Mouse (Mus musculus): ENCODE measurements around the gene Dnm3. TPM values are rescaled to one million over a fixed set of nuclear protein-coding genes. Genes with fewer than 3 reads are reported as not detected.
A peak's percentile ranks its signal among the peaks of the same experiment; 100 is the strongest.

Dnm3 gene
- total RNA-seq, 2 experiments from 2014 or later = 79.8 to 80.9 TPM

GRCm38 (mm10) chr1:162107011-162107606 is 370.7 kb downstream of the Dnm3 start:
- DNase-seq = no peak

GRCm38 (mm10) chr1:162100961-162101830 is 376.6 kb downstream of the Dnm3 start:
- no peak for DNase-seq

- DNase-seq = no peak
Measured at GRCm38 (mm10) chr1:162100033-162100820, 377.6 kb downstream of the Dnm3 start.

GRCm38 (mm10) chr1:162099203-162099602 is 378.6 kb downstream of the Dnm3 start:
- DNase-seq = no peak

- DNase-seq = no peak
Measured at GRCm38 (mm10) chr1:162094523-162095272, 383.1 kb downstream of the Dnm3 start.

- DNase-seq = no peak
Measured at GRCm38 (mm10) chr1:162093806-162094522, 383.9 kb downstream of the Dnm3 start.

- no peak for DNase-seq
Measured at GRCm38 (mm10) chr1:162092899-162093659, 384.8 kb downstream of the Dnm3 start.

GRCm38 (mm10) chr1:162092401-162092800 is 385.4 kb downstream of the Dnm3 start:
- DNase-seq = no peak

- DNase-seq = no peak
Measured at GRCm38 (mm10) chr1:162083886-162084478, 393.9 kb downstream of the Dnm3 start.

- DNase-seq = no peak
Measured at GRCm38 (mm10) chr1:162083354-162083753, 394.5 kb downstream of the Dnm3 start.

GRCm38 (mm10) chr1:162082711-162083110 is 395.1 kb downstream of the Dnm3 start:
- DNase-seq = no peak

- DNase-seq = no peak
Measured at GRCm38 (mm10) chr1:162081693-162082372, 396.0 kb downstream of the Dnm3 start.

GRCm38 (mm10) chr1:162079989-162080388 is 397.8 kb downstream of the Dnm3 start:
- DNase-seq = no peak

- peak; percentile 23 to 40 for DNase-seq
Measured at GRCm38 (mm10) chr1:162077454-162077853, 400.4 kb downstream of the Dnm3 start.

GRCm38 (mm10) chr1:162076581-162077001 is 401.2 kb downstream of the Dnm3 start:
- no peak for DNase-seq

GRCm38 (mm10) chr1:162075831-162076230 is 402.0 kb downstream of the Dnm3 start:
- DNase-seq = no peak

GRCm38 (mm10) chr1:162075416-162075815 is 402.4 kb downstream of the Dnm3 start:
- no peak for DNase-seq

GRCm38 (mm10) chr1:162074626-162075410 is 403.0 kb downstream of the Dnm3 start:
- no peak for DNase-seq

Measured in layer of hippocampus, postnatal 36 days (tissue).